Mouse (Mus musculus): Measurements from ENCODE around the gene Skp2.
A peak's percentile ranks its signal among the peaks of the same experiment; 100 is the strongest.
"Not testable (repeated sequence)": the region's sequence is repeated elsewhere in the genome, so short reads cannot be mapped to it uniquely, and the experiment has no call there.

Gene Skp2

DNA sequence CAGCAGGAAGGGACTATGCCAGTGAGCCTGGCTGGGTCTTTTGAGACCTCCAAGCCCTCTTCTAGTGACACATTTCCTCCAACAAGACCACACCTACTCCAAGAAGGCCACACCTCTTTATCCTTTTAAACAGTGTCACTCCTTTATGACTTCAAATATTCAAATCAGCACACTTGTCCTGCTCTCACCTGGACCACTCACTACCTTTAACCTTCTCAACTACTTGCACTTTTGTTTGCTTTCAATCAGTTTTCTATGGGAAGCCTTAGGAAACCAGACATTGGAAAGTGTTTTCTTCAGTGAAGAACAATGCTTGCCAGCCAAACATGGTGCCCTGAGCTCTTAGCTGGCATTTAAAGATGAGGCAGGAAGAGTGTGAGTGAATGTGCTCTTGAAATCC is at the start of gene Skp2:
TSS of gene Skp2 (minus strand) at position 101 of the 400 bp plus-strand sequence.
- DNase-seq (ENCODE audit: low read depth), result no peak

DNA sequence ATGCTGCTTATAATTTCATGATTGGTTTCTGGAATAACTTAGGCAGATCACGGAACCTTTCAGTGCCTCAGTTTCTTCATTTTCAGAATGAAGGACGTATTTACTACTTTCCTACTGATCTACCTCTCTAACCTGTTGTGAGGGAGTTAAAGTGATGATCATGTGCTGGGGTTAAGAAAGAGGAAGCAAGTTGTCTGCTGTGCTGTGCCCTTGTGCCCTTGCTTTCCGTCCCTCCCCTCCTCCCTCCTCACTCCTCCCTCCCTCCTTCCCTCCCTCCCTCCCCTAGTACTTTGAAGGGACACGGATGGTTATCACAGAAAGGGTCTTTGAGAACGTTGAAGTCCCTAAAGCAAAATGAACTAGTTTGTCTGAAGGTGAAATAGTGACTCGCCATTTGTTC is 43.2 kb upstream of the Skp2 start:
- DNase-seq (ENCODE audit: low read depth), result no peak

- DNase-seq (ENCODE audit: low read depth), result not testable (repeated sequence)
These were observed 37.5 kb upstream of the Skp2 start for GRCm38 (mm10) chr15:9192685-9193084.

GRCm38 (mm10) chr15:9189796-9190195 is 34.6 kb upstream of the Skp2 start:
- no peak for DNase-seq (ENCODE audit: low read depth)

GRCm38 (mm10) chr15:9183995-9184394 is 28.8 kb upstream of the Skp2 start:
- DNase-seq (ENCODE audit: low read depth), result no peak

- no peak for DNase-seq (ENCODE audit: low read depth)
These were observed 21.8 kb upstream of the Skp2 start for GRCm38 (mm10) chr15:9177038-9177437.

GRCm38 (mm10) chr15:9164125-9164524 is 8.9 kb upstream of the Skp2 start:
- no peak for DNase-seq (ENCODE audit: low read depth)

GRCm38 (mm10) chr15:9162557-9163070 is 7.4 kb upstream of the Skp2 start:
- DNase-seq (ENCODE audit: low read depth), result no peak

DNA sequence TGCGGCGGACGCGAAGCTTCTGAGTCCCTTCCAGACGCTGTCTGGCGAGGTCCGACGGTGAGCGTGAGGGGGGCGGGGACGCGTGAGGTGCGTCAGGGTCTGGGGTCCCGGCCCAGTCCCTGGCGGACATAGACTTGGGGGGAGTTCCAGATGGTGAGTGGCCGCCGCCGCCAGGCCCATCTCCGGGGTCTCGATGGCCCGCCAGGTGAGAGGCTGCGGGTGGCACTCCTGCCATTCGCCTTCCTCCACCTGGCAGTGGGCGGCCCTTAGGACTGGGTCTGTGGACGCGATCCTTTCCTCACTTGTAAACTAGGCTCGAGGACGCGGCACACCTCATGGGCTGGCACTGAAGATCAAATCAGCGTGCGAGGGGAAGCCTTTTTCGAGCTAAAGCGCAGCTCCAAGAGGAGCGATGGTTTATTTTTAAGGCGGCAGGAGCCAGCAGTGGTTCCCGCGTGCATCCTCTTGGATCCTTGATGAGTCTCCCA is 14.5 kb downstream of the Skp2 start:
- DNase-seq (ENCODE audit: low read depth), result no peak

GRCm38 (mm10) chr15:9140252-9140680 is 15.0 kb downstream of the Skp2 start, which contains the start of gene Lmbrd2:
Gene Lmbrd2, plus strand, starts transcription at chr15:9140550.
- DNase-seq (ENCODE audit: low read depth), result peak; percentile 92

- DNase-seq (ENCODE audit: low read depth), result no peak
These were observed 15.8 kb downstream of the Skp2 start for GRCm38 (mm10) chr15:9139447-9139846.

DNA sequence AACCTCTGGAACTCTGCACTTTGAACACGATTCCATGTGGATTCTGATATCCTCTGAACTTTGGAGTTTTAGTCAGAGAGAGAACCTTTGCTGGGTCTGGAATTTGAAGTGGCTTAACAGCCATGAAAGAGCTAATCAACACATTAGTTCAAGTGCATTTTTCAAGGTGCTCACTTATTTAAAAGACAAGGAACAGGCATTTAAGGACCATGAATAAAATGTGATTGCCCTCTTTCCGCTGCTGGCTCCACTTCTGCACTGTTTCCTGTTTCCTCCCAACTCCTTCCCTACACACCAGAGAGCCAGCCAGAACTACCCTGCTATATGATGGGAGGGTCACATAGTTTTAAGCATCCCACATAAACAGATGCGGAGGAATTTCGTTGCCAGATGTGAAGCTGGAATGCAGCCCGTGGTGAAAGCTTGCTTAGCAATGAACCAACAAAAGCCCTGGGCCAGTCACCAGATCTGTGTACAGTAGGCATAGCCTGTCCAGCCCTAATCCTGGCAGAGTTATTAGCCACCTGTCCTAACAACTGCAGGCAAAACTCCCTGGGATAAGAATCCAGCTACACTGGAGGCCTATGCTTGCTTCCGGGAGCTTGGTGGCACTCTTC is 20.2 kb downstream of the Skp2 start:
- no peak for DNase-seq (ENCODE audit: low read depth)

- DNase-seq (ENCODE audit: low read depth), result no peak
These were observed 22.4 kb downstream of the Skp2 start for GRCm38 (mm10) chr15:9132693-9133443.

- DNase-seq (ENCODE audit: low read depth), result no peak
These were observed 23.7 kb downstream of the Skp2 start for GRCm38 (mm10) chr15:9131499-9131888.

DNA sequence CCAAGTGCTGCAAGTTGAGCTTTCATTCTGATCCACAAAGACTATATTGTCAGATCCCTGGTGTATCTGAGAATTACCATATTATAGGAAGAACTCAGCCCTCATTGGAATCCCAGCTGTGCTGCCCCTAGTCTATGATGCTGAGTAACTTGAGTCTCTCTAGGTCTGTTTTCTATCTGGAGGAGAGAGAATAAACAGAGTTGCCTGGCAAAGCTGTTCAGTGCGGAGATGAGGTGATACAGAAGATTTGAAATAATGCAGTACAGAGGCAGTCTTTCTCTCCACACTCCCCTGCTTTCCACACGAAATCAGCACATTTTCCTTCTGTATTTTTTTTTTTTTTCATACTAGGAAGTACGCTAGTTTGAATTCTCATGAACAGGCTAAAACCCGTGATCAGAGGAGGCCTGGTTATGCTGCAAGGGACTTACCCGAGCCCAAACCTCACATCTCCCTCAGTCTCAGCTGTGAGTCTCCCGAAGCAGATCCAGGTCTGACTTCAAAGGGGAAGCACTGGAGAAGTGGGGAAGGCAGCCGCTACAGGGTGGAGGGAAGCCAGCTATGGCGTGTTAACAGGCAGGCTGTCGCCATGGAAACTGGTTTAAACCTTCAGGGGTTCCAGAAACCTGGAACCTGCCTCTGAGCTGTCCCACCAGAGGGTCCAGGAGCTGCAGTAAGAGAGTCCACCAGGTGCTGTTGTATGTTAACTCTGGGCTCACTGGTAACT is 24.3 kb downstream of the Skp2 start:
- no peak for DNase-seq (ENCODE audit: low read depth)

GRCm38 (mm10) chr15:9127051-9127791 is 28.0 kb downstream of the Skp2 start:
- no peak for DNase-seq (ENCODE audit: low read depth)

- no peak for DNase-seq (ENCODE audit: low read depth)
These were observed 30.4 kb downstream of the Skp2 start for GRCm38 (mm10) chr15:9124856-9125255.

DNA sequence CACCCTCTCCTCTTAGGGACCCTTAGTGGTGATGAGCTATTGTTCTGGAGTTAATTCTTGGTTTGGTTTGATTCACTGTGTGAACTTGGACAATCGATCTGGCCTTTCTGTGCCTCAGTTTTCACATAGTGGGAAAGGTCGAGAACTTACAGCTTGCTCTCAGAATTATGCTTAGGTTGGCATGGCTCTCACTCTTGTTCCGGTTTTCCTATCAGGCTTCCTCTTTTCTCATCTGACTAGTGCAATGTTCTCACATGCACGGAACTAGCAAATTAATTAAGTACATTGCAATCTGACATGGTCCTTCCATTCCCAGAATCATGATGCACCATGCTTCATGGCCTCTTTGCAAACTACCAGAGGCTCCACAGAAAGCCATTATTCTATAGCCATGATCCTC is 32.2 kb downstream of the Skp2 start:
- DNase-seq (ENCODE audit: low read depth), result no peak

- peak; percentile 31 for DNase-seq (ENCODE audit: low read depth)
These were observed 35.1 kb downstream of the Skp2 start for GRCm38 (mm10) chr15:9120081-9120480.

GRCm38 (mm10) chr15:9118852-9119251 is 36.4 kb downstream of the Skp2 start:
- no peak for DNase-seq (ENCODE audit: low read depth)

DNA sequence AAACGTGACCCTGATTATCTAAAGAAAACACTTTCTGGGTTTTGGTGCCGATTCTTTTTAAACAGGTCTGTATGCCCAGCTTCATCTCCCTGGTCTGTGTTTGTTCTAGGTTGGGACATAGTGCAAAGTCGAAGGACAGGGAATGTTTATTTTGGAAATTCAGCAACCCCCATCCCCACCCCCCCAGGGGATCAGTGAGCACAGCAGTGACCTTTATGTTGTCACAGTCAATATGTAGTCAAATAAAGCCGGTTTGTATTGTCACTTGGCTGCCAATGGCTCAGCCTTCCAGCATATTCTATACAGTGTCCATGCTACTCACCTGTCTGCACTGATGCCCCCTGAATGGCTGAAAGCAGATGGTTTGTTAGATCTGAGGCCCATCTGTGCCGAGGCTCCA is 40.6 kb downstream of the Skp2 start:
- DNase-seq (ENCODE audit: low read depth), result no peak

- DNase-seq (ENCODE audit: low read depth), result no peak
These were observed 41.1 kb downstream of the Skp2 start for GRCm38 (mm10) chr15:9114131-9114530.
